Mouse (Mus musculus) forelimb bud, embryonic 11.5 days (tissue): Measurements from ENCODE around the gene Mtss1l.
A peak's percentile ranks its signal among the peaks of the same experiment; 100 is the strongest.

ENCODE experiments used
- DNase-seq: peaks from one replicate; pipeline ENCODE4 v3.0.0-alpha.2; 2012; ENCODE audit warnings: low read depth, low spot score

Mtss1l gene

GRCm38 (mm10) chr8:110720685-110721598 lies at the start of gene Mtss1l:
Gene Mtss1l (plus strand): TSS chr8:110721476.
- DNase-seq: peak; percentile 92

- DNase-seq: no peak
Measured at GRCm38 (mm10) chr8:110672133-110672532, 49.1 kb upstream of the Mtss1l start.

- no peak for DNase-seq
Measured at GRCm38 (mm10) chr8:110673168-110673567, 48.1 kb upstream of the Mtss1l start.

- no peak for DNase-seq
Measured at GRCm38 (mm10) chr8:110674589-110674988, 46.7 kb upstream of the Mtss1l start.

GRCm38 (mm10) chr8:110676702-110677101 lies 44.6 kb upstream of the Mtss1l start:
- DNase-seq: peak; percentile 74

- DNase-seq: no peak
Measured at GRCm38 (mm10) chr8:110677174-110677660, 44.1 kb upstream of the Mtss1l start.

- no peak for DNase-seq
Measured at GRCm38 (mm10) chr8:110678989-110679388, 42.3 kb upstream of the Mtss1l start.

- no peak for DNase-seq
Measured at GRCm38 (mm10) chr8:110687726-110688125, 33.5 kb upstream of the Mtss1l start.

GRCm38 (mm10) chr8:110689961-110690360 lies 31.3 kb upstream of the Mtss1l start:
- DNase-seq: no peak

GRCm38 (mm10) chr8:110694226-110694625 lies 27.1 kb upstream of the Mtss1l start:
- DNase-seq: no peak

- no peak for DNase-seq
Measured at GRCm38 (mm10) chr8:110694826-110695225, 26.4 kb upstream of the Mtss1l start.

GRCm38 (mm10) chr8:110695431-110695830 lies 25.8 kb upstream of the Mtss1l start:
- DNase-seq: no peak

GRCm38 (mm10) chr8:110696051-110696450 lies 25.2 kb upstream of the Mtss1l start:
- DNase-seq: no peak

- DNase-seq: no peak
Measured at GRCm38 (mm10) chr8:110697571-110697970, 23.7 kb upstream of the Mtss1l start.

- no peak for DNase-seq
Measured at GRCm38 (mm10) chr8:110698098-110698497, 23.2 kb upstream of the Mtss1l start.

GRCm38 (mm10) chr8:110699501-110699900 lies 21.8 kb upstream of the Mtss1l start:
- no peak for DNase-seq

- no peak for DNase-seq
Measured at GRCm38 (mm10) chr8:110700561-110700960, 20.7 kb upstream of the Mtss1l start.

GRCm38 (mm10) chr8:110702636-110703459 lies 18.4 kb upstream of the Mtss1l start:
- DNase-seq: no peak

GRCm38 (mm10) chr8:110703460-110704061 lies 17.7 kb upstream of the Mtss1l start:
- DNase-seq: no peak

GRCm38 (mm10) chr8:110704103-110704502 lies 17.2 kb upstream of the Mtss1l start:
- no peak for DNase-seq

GRCm38 (mm10) chr8:110705391-110706287 lies 15.6 kb upstream of the Mtss1l start:
- no peak for DNase-seq
